Mouse (Mus musculus): ENCODE measurements around the gene G6pc3. TPM values are rescaled to one million over a fixed set of nuclear protein-coding genes. Genes with fewer than 3 reads are reported as not detected.

G6pc3 gene
- 111 and 119 TPM in 2 replicates for polyA plus RNA-seq (2012; rRNA removed; ENCODE audit: low replicate concordance)

GRCm38 (mm10) chr11:102189461-102190436, at the start of gene G6pc3:
G6pc3 (plus strand) TSS chr11:102189620.

DNA sequence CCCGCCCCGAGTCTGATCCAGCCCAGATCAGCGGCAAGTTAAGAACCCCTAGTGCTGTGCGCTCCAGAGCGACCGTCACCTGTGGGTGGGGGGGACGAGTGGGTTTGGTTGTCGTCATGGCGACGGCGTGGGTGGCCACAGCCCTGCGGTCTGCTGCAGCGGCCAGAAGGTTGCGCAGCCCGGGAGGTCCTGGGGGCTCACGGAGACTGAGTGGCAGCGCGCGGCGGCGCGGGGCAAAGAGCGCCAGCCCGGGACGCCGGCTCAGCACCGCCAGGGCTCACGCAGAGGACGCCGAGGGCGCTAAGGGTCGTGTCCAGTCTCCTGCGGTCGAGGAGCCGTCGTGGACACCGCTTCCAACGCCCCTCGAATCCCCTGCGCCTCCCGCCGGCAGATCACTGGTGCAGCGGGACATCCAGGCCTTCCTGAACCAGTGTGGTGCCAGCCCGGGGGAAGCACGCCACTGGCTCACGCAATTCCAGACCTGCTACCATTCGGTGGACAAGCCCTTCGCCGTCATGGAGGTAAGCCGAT, 43.9 kb upstream of the G6pc3 start, which contains the start of gene Nags:
Nags (plus strand) TSS at position 43 of the 531 bp plus-strand sequence.

DNA sequence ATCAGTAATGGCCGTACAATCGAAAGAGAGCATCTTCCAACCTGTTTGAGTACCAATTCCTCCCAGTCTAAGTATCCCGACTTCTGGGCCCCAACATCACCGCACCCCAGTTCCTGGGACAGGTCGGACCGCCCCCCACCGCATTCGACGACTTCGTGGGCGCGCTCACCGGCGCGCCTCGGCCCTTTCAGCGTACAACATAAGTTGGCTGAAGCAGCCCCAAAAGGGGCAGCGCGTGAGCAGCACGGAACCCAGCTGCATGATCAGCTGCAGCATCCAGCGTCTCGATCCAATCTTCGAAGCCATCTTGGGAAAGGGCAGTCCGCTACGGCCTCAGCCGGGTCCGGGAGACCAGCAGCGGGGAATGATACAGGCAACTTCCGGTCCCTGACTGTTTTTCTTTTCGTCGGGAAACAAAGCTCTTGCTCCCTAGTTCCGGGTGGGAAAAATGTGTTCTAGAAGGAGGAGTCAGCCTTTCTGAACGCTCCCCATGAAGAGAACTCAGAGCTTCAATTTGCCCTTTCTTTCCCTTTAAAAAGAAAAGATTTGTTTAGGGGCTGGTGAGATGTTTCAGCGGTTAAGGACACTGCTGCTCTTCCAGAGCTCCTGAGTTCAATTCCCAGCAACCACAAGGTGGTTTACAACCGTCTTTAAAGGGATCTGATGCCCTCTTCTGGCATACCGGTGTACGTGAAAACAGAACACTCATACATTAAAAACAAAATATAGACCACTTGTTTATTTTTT, 33.2 kb upstream of the G6pc3 start, which contains the start of gene Tmem101:
Tmem101 (minus strand) TSS at position 366 of the 747 bp plus-strand sequence.

DNA sequence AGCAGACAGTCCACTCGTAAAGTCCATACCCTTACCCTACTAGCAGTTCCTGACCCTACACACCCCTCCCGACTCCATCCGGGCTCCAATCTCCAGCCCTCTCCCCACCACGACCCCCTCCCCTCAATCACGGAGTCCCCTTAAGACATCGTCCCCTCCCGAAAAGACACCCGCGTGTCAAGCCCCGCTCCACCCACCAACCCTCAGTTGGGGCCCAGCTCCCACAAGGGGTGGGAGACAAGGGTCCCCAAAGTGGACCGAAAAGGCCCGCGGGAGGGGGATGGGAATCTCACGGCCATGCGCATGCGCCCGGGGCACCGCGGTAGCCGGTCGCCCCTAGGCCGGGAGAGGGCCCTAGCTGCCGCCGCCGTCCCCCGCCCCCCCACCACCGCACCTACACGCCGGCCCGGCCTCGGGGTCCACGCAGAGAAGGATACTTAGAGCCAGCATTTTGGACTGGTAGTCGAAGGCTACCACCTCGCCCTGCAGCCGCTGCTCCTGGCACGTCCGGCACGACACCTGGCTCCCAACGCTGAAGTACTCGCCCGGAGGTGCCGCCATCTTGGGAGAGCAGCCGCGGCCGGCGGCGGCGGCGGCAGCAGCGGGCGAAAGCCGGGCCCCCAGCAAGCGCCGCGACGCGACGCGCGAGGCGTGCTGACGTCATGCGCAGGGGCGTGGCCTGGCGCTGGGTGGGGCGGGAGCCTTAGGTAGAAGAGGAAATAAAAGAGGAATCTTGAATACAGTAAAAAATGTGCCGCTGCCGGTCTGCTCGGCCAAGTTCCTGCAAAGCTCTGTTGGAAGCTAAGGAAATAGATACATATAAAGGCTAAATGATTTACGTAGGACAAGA, 4.5 kb upstream of the G6pc3 start, which contains the start of gene Lsm12:
Lsm12 (minus strand) TSS at position 651 of the 850 bp plus-strand sequence.

DNA sequence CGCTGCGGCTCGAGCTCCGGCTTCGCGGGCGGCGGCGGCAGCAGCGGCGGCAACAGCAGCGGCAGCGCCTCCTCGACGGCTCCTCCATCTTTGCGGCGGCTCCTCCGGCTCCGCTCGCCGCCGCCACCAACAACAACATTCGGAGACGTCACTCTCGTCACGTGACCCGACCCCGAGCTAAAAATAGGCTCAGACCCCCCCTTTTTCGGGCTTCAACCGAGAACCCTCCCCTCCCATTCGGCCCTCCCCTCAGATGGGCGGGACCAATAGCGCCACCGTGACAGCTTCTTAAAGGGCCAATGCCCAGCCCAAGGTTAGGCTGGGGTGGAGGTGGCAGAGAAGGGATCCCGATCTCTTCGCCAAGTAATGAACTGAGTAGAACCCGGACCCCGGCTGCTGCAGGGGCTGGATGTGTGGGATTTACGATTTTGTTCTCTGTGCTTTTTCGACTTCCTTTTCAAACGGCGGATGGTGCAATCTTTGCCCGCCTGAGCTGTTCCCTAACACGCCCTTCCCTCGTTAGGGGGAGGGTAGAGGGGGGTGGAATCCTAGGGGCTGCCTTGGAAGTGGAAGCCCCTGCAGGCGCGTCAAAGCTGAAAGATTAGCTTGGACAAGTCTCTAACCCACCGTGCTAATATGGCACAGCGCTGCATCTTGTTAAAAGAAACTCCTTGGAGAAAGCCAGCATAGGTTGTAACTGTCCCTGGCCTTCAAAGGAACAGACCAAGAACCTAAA, 40.8 kb downstream of the G6pc3 start, which contains the start of gene Hdac5:
Hdac5 (minus strand) TSS at position 161 of the 736 bp plus-strand sequence.

Other genes starting within 250 kb of the G6pc3 start
- 0.06 and 0.28 TPM in 2 replicates for gene Sost, start 222.6 kb upstream of the G6pc3 start, polyA plus RNA-seq (2012; rRNA removed; ENCODE audit: low replicate concordance)
- gene Cfap97d1, start 205.3 kb upstream of the G6pc3 start, polyA plus RNA-seq (2012; rRNA removed; ENCODE audit: low replicate concordance): not detected in 2 replicates
- 104 and 184 TPM in 2 replicates for gene Dusp3, start 202.6 kb upstream of the G6pc3 start, polyA plus RNA-seq (2012; rRNA removed; ENCODE audit: low replicate concordance)
- 5.0 and 8.7 TPM in 2 replicates for gene Mpp3, start 161.2 kb upstream of the G6pc3 start, polyA plus RNA-seq (2012; rRNA removed; ENCODE audit: low replicate concordance)
- 68.3 and 284 TPM in 2 replicates for gene Cd300lg, start 148.1 kb upstream of the G6pc3 start, polyA plus RNA-seq (2012; rRNA removed; ENCODE audit: low replicate concordance)
- 12.6 and 13.1 TPM in 2 replicates for gene Mpp2, start 101.1 kb upstream of the G6pc3 start, polyA plus RNA-seq (2012; rRNA removed; ENCODE audit: low replicate concordance)
- not detected in 2 replicates for gene Ppy, start 88.3 kb upstream of the G6pc3 start, polyA plus RNA-seq (2012; rRNA removed; ENCODE audit: low replicate concordance)
- not detected in 2 replicates for gene Pyy, start 81.8 kb upstream of the G6pc3 start, polyA plus RNA-seq (2012; rRNA removed; ENCODE audit: low replicate concordance)
- gene Nags, start 44.1 kb upstream of the G6pc3 start, polyA plus RNA-seq (2012; rRNA removed; ENCODE audit: low replicate concordance): not detected in 2 replicates
- gene Tmem101, start 33.2 kb upstream of the G6pc3 start, polyA plus RNA-seq (2012; rRNA removed; ENCODE audit: low replicate concordance): 18.7 and 31.1 TPM in 2 replicates
- gene Lsm12, start 4.3 kb upstream of the G6pc3 start, polyA plus RNA-seq (2012; rRNA removed; ENCODE audit: low replicate concordance): 47.8 and 68.5 TPM in 2 replicates
- 96.1 and 120 TPM in 2 replicates for gene Hdac5, start 40.5 kb downstream of the G6pc3 start, polyA plus RNA-seq (2012; rRNA removed; ENCODE audit: low replicate concordance)
- 0.63 and 4.8 TPM in 2 replicates for gene BC030867, start 59.3 kb downstream of the G6pc3 start, polyA plus RNA-seq (2012; rRNA removed; ENCODE audit: low replicate concordance)
- 0.36 and 0.50 TPM in 2 replicates for gene Asb16, start 79.1 kb downstream of the G6pc3 start, polyA plus RNA-seq (2012; rRNA removed; ENCODE audit: low replicate concordance)
- gene Tmub2, start 95.3 kb downstream of the G6pc3 start, polyA plus RNA-seq (2012; rRNA removed; ENCODE audit: low replicate concordance): 64.4 and 68.1 TPM in 2 replicates
- 30.8 and 53.3 TPM in 2 replicates for gene Atxn7l3, start 107.0 kb downstream of the G6pc3 start, polyA plus RNA-seq (2012; rRNA removed; ENCODE audit: low replicate concordance)
- 21.4 and 45.7 TPM in 2 replicates for gene Ubtf, start 130.1 kb downstream of the G6pc3 start, polyA plus RNA-seq (2012; rRNA removed; ENCODE audit: low replicate concordance)
- gene Slc4a1, start 176.6 kb downstream of the G6pc3 start, polyA plus RNA-seq (2012; rRNA removed; ENCODE audit: low replicate concordance): 0.08 and 0.10 TPM in 2 replicates
- 0.83 and 3.7 TPM in 2 replicates for gene Rundc3a, start 203.8 kb downstream of the G6pc3 start, polyA plus RNA-seq (2012; rRNA removed; ENCODE audit: low replicate concordance)
- 493 and 498 TPM in 2 replicates for gene Slc25a39, start 218.3 kb downstream of the G6pc3 start, polyA plus RNA-seq (2012; rRNA removed; ENCODE audit: low replicate concordance)
- 332 and 384 TPM in 2 replicates for gene Grn, start 240.7 kb downstream of the G6pc3 start, polyA plus RNA-seq (2012; rRNA removed; ENCODE audit: low replicate concordance)